Mouse (Mus musculus): Measurements from ENCODE around the gene Sugp2.
A peak's percentile ranks its signal among the peaks of the same experiment; 100 is the strongest.

Gene Sugp2

DNA sequence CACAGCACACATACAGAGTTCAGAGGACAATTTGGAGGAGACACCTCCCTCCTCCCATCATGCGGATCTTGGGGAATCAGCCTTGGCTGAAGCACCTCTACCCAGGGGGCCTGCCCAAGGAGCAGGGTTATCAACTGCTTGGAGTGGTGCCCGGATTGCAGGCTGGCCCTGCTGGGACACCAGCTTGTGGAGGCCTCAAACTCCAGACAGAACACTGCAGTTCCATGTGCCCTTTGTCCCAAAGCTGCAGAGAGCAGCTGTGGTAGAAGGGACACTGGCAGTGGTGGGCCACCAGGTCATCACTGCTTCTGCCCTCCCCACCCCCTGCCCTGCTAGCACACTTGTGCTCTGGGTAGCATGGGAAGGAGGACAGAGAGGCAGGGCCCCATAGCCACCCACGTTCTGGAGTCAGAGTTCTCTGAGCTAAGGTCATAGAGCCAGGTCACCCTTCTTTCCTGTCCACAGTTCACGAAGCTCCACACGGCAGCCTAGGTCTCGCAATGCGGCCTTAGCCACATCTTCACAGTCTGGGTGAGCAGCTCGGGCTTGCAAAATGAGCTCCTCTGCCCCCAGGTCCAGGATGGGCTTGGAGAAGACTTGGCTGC is 13.7 kb upstream of the Sugp2 start:
- no peak for DNase-seq (ENCODE audit: inconsistent ontology term)

DNA sequence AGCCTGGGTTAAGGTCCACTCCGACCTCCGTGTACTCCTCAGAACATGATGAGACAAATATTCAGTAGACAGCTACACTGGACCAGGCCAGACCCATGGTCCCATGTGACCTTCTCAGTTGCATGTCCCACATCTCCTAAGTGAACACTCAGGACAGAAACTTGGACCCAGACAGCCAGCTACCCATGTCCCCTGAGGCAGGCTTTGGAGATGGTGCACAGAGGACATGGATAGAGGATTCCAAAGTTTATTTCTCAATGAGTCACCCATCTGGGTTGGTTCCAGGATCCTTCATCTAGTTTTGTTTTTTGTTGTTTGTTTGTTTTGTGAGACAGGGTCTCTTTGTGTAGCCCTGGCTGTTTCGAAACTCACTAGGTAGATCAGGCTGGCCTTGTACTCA is 13.1 kb upstream of the Sugp2 start:
- no peak for DNase-seq (ENCODE audit: inconsistent ontology term)

DNA sequence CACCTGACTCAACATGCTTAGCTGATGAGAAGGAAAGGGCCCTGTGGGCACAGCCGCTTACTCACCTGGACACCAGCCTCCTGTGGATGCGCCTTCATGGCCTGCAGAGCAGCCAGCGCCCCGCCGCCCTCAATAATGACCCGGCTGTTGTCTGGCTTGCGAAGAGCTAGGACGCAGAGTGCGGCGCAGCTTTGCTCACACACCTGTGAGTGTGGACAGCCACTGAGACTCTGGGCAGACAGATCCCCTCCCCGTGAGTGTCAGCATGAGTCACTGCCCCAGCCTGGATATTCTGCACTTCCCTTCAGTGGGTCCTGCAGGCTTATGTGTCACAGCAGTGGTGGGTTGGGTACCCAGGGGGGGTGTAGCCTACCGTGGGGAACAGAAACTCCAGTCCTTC is 12.0 kb upstream of the Sugp2 start:
- DNase-seq (ENCODE audit: inconsistent ontology term), result no peak

DNA sequence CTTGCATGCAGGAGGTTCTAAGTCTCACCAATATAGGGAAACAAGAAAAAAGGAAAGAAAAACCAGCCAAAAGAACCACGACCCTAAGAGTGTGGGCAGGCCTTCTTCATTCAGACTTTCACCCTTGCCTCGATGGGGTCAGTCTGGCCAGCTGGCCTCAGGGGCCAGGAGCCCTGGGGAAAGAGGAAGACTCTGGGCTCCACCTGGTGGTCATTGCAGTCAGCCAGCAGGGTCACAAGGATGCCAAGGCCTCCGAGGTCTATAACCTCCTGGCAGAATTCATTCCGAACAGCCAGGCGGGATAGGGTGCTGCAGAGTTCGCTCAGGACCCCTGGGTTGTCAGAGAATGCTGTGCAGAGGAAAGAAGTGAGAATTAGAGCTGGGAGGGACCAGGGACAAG is 10.7 kb upstream of the Sugp2 start:
- DNase-seq (ENCODE audit: inconsistent ontology term), result peak; percentile 43

DNA sequence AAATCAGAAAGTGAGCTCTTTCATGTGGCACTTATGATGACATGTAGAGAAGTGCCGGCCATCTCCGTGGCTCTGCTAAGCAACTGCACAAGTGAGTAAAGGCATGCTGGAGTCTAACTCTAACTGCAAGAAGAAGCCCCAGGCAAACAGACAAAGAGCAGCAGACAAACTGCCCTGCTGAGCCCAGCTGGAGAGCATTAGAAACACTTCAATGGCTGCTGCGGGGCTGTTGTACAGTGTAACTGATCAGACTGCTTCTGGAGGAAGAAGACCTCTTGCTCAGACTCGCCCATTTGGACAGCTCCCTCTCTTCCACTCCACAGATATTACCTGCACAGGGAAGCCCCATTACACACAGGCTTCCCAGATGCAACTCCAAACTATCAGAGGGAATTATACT is 6.0 kb upstream of the Sugp2 start:
- DNase-seq (ENCODE audit: inconsistent ontology term), result peak; percentile 67

GRCm38 (mm10) chr8:70230837-70231236 is 3.2 kb upstream of the Sugp2 start:
- DNase-seq (ENCODE audit: inconsistent ontology term), result no peak

- no peak for DNase-seq (ENCODE audit: inconsistent ontology term)
These were observed 420 bp upstream of the Sugp2 start for GRCm38 (mm10) chr8:70233606-70234005.

DNA sequence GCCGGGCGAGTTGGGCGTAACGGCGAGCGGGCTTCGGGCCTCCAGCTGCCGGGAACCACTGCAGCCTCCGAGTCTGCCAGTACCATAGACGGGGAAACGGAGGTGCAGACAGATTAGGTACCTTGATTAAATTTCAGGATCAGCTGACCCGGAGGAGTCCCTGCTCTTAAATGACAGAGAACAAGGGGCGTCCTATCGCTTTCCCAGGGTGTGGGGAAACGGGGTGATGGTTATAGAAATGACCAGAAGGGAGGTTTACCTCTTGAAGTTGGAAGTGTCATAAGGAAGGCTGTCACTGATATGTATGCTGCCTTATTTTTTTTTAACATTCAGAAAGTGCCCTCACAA is 729 bp downstream of the Sugp2 start:
- no peak for DNase-seq (ENCODE audit: inconsistent ontology term)

DNA sequence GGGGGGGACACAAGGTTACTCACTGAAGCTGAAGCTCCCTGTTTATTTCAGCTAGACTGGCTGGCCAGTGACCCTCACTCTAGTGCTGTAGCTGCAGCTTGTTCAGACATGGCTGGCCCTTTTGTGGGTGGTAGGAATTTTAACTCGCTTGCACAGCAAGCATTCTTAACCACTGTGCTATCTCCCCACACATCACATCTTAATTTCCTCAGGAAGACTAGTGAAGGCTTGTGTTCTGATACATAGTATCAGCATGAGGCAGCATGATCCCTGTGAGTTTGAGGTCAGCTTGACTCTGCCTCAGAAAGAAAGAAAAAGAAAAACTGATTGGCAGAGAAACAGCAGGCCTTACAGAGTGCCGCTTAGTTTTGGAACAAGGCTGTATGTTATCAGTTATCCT is 3.8 kb downstream of the Sugp2 start:
- DNase-seq (ENCODE audit: inconsistent ontology term), result peak; percentile 44

DNA sequence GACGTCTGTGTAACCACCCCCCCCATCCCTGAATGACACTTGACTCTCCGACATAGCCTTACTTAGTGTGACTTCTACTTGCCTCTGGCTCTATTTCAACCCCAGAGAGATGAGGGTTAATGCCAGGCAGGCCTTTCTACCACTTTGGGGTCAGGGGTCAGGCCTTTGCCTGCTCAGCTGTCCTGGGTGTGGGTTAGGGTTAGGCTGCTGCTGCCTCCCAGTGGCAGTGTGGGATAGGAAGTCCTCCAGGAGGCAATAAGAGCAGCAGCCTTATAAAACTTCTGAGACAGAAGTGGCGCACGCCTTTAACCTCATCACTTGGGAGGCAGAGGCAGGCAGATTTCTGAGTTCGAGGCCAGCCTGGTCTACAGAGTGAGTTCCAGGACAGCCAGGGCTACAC is 6.6 kb downstream of the Sugp2 start:
- DNase-seq (ENCODE audit: inconsistent ontology term), result no peak

DNA sequence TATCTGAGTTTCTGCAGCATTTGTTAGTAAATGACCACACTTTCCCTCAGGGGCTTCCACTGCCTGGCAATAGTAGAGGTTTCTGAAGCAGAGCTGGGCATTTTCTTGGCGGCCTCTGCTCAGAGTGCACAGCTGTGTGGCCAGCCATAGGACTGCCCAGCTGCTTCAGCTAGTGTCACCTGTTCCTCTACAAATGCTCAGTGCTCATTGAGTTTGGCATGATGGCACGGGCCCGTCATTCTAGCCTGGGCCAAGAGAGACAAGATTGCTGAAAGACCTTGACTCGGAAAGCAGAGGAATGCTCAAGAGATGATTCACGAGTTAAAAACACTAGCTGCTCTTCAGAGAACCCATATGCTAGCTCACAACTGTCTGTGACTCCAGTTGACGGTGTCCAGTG is 12.6 kb downstream of the Sugp2 start:
- DNase-seq (ENCODE audit: inconsistent ontology term), result no peak

GRCm38 (mm10) chr8:70247841-70248240 is 13.8 kb downstream of the Sugp2 start:
- DNase-seq (ENCODE audit: inconsistent ontology term), result no peak

GRCm38 (mm10) chr8:70254628-70255027 is 20.6 kb downstream of the Sugp2 start:
- DNase-seq (ENCODE audit: inconsistent ontology term), result no peak

GRCm38 (mm10) chr8:70257456-70257855 is 23.4 kb downstream of the Sugp2 start:
- no peak for DNase-seq (ENCODE audit: inconsistent ontology term)

DNA sequence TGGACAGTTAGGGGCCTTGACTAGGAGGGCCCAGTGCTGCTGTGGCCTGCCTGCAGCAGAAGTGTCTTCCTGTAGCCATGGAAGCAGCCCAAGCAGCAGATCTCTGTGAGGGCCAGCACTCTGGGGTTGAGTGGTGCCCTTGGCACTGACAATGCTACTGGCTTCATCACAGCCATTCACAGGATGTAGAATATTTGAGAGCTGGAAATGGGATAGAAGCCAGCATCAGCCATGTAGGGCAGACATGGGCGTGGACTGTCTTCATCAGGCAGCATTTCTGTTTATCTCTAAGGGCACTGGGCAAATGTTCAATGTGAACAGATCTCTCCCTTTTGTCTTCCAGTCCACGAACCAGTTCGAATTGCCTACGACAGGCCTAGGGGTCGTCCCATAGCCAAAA is 24.6 kb downstream of the Sugp2 start:
- DNase-seq (ENCODE audit: inconsistent ontology term), result peak; percentile 66

DNA sequence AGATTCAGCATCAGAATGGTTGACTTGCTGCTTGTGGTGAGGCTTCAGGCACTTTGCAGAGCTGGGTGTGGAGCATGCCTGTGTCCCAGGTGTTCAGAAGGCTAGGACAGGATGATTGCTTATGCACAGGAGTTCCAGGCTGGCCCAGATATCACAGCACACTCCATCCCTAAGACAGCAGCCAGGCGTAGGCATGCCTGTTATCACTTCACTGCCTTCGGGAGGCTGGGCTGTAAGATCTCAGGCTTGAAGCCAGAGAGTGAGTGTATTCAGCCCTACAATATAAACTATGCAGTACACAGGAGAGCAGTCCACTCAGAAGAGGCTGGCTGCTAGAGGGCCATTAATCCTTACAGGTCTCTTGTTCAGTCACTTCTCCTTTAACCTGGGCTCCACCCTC is 25.0 kb downstream of the Sugp2 start:
- no peak for DNase-seq (ENCODE audit: inconsistent ontology term)

DNA sequence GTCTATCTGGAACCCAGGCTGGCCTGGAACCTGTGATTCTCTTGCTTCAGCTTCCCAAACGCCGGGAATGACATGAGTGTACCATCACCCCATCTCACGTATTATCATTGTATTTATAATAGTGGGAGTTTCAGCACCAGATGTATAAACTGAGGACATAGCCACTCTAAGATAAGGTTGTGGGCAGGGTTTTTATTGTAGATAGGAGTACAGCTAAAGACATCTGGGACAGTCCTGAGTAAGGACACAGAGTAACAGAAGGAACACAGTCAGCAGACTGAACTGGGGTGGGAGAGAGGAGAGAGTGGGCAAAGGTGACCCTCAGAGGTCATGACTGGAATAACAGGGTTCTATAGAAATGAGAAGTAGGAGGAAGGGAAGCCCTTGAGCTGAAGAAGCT is 33.6 kb downstream of the Sugp2 start:
- no peak for DNase-seq (ENCODE audit: inconsistent ontology term)

- DNase-seq (ENCODE audit: inconsistent ontology term), result no peak
These were observed 34.3 kb downstream of the Sugp2 start for GRCm38 (mm10) chr8:70268311-70268710.

DNA sequence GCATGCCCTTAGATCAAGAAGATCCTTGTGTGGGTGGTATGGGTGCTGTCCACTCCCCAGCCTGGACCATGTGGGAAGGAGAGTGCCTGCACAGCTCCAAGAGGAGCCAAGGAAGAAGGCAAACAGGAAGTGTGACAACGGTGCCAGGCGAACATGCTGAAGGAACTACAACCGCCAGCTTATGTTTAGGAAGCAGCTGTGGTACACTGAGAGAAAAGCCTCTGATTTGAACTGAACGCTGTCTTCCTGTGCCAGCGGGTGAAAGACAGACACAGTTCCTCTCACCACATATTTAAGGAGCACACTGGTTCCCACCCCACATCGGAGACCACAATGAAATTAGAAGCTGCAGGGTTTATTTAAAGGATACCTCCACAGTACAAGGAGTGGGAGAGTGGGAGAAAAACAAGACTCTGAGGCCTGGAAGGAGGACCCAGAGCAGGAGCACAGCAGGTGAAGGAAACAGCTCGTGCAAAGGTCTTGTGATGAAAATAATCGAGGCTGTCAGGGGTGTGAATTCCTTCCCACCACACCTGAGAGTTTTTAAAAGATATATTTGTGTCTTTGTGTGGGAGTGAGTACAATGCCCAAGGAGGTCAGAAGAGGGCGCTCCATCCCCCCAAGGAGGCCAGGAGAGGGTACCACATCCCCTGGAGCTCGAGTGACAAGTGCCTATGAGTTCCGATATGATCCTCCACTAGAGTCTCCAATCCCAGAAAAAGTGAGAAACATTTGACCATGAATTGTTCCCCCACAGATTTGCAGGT is 35.0 kb downstream of the Sugp2 start:
- DNase-seq (ENCODE audit: inconsistent ontology term), result no peak

GRCm38 (mm10) chr8:70272949-70273348 is 38.9 kb downstream of the Sugp2 start:
- DNase-seq (ENCODE audit: inconsistent ontology term), result peak; percentile 26

DNA sequence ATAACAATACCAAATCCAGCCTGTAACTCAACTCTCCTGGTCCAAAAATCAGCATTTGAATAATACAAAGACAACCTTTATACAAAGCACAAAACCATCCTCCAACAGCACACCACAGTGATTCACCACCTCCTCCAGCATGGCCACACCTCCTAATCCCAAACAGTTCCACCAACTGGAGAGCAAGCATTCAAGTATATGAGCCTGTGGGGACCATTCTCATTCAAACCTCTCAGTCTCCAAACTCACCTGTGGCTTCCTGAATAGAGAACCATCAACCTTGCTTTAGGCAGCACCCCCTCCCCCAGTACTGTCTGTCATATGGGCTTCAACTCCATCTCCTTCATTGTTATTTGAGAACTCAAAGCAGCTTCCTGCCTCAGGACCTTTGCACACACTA is 40.3 kb downstream of the Sugp2 start:
- no peak for DNase-seq (ENCODE audit: inconsistent ontology term)

- DNase-seq (ENCODE audit: inconsistent ontology term), result no peak
These were observed 42.5 kb downstream of the Sugp2 start for GRCm38 (mm10) chr8:70276476-70276875.

DNA sequence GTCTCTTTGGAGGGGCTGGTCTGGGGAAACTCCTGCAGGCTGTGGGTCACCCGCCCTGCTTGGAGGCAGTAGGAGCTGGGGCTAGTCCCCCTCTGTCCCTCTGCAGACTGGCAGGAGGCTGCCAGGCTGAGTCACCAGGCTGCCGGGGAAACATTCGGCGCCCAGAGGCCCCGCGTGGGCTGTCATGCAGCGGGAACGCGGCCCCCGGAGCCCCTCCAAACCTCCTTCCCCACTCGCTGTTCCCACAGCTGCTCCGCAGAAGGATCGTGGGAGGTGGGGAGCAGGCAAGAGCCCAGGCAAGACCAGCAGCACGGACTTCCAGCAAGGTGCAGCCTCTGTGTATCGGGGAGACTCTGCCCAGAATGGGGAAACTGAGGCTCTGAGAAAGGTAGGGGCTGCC is 44.1 kb downstream of the Sugp2 start:
- DNase-seq (ENCODE audit: inconsistent ontology term), result no peak

GRCm38 (mm10) chr8:70279266-70279665 is 45.2 kb downstream of the Sugp2 start:
- no peak for DNase-seq (ENCODE audit: inconsistent ontology term)
